Mouse (Mus musculus) mouse trophoblast stem cell (cell line): ENCODE results near the gene Myo16.

Source experiments
- in situ Hi-C, 2 experiments: fragments of 300-500 bp; cut with MseI, MboI; formaldehyde crosslinking; loops; 2 replicates in 1 of 2; 3 replicates in 1 of 2; pipeline ENCODE4 v1.15.1; 2025

Gene Myo16

DNA sequence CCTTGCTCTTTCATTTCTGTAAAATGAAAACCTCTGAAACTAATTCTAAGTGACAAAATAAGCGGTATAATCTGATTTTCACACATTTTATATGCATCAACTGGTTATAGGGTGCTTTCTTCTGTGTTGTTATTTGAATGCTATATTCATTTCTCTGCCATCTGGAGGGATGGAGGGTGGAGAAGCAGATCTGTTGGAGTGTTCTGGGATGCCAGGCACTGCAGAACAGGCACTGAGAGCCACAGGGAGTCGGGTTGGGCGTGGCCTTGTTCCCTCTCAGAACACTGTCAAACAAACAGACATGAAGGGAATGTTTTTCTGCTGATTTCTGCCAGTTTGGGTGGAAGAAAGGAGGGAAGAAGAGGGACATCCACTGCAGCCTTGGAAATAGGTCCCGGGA is 386.0 kb downstream of the Myo16 start:
- in situ Hi-C loops: no loop called here

DNA sequence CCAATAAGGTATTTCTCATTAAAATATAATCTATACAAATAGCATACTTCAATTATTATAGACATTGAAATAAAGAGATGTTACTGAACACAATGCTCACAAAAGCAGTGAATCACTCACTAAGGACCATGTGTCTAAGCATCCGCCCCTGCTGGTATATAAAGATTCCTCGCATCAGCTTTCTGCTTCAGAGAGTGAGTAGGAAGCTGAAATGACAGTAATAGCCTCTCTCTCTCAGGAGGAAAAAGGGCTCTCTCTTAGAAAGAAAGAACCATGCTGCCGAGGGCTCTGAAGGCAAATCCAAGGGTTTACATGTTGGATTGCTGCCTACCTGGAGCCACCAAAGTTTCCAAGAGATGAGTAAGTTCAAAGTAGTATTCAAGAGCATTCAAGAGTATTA is 392.2 kb downstream of the Myo16 start:
- in situ Hi-C loops: no loop called here

DNA sequence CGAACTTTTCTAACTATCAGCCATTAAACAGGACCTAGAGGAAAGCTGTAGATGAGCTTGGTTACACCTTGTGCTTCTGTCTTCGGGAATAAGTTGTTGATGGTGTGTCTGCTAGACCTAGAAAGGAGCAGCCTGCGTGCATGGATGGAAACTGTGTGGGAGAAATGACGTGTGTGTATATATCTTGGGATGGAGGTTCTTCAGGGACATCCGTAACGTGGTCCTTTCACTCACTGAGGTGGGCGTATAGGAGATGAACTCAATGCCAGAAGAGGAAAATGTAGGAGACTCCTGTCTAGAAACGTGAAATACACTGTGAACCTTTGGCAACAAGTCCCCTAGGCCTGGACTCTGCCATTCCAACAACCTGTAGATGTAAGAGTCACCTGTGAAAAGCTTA is 392.8 kb downstream of the Myo16 start:
- in situ Hi-C loops: no loop called here

- in situ Hi-C loops: no loop called here
Measured at GRCm38 (mm10) chr8:10548003-10548584, 394.4 kb downstream of the Myo16 start.

GRCm38 (mm10) chr8:10549434-10549833 is 395.7 kb downstream of the Myo16 start:
- in situ Hi-C loops: no loop called here

DNA sequence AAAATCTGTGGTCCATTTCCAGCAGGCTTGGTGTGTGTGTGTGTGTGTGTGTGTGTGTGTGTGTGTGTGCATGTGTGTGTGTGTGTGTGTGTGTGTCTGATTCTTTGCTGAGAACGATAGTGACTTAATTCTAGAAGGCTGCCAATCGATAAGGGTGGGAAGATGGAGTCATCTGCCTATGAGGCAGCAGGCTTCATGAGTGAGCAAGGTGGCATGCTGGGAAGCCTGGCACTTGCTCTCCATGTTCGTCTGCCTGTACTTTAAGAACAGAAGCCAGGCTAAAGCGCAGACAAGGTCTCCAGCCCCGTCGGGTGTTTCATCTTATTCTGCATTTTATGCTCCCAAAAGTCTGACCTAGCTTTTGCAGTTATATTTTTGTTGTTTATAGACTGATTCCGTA is 404.2 kb downstream of the Myo16 start:
- in situ Hi-C loops: no loop called here

DNA sequence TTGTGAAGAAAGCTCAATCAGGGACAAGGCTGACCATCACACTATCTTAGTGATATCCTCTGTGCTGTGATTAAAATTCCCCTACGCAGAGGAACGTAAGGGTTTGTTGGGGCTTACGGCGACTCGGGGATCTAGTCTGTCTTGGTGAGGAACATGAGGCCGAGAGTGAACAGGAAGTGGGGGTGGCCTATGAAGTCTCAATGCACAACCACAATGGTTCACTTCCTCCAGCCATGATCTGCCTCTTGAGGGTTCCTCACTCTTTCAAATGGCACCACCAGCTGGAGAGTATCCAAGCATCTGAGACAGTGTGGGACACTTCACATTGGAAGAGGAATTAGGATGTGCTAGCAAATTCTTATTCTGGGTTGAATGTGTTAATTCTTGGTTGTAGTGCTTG is 405.8 kb downstream of the Myo16 start:
- in situ Hi-C loops: no loop called here

- in situ Hi-C loops: no loop called here
Measured at GRCm38 (mm10) chr8:10561616-10562015, 407.9 kb downstream of the Myo16 start.

- in situ Hi-C loops: no loop called here
Measured at GRCm38 (mm10) chr8:10562046-10562445, 408.3 kb downstream of the Myo16 start.

- in situ Hi-C loops: no loop called here
Measured at GRCm38 (mm10) chr8:10562636-10563035, 408.9 kb downstream of the Myo16 start.

GRCm38 (mm10) chr8:10565231-10566029 is 411.7 kb downstream of the Myo16 start:
- in situ Hi-C loops: no loop called here

DNA sequence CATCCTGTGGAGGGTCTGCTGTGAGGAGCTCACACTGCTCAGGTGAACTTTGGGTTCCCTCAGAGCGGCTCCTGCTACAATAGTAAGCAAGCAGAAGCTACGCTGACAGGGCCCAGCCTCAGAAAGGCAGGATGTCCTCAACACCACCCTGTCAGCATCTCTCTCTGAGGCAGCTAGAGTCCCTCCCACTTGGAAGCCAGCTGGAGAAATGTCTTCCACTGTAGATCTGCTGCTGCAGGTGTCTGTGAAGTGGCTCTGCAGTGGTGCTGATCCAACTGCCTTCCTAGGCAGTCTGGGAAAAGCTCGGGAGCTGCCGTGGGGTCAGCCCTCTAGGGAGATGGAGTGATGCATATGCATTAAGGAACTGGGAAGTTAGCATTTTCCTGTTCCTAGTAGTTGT is 414.7 kb downstream of the Myo16 start:
- in situ Hi-C loops: no loop called here

- in situ Hi-C loops: loop anchor here (10.0 kb wide), 5 partner anchors 129 to 611 kb away; partner anchors contain the start of gene Irs2 (in 1 of the 2)
Measured at GRCm38 (mm10) chr8:10574096-10574495, 420.4 kb downstream of the Myo16 start.

DNA sequence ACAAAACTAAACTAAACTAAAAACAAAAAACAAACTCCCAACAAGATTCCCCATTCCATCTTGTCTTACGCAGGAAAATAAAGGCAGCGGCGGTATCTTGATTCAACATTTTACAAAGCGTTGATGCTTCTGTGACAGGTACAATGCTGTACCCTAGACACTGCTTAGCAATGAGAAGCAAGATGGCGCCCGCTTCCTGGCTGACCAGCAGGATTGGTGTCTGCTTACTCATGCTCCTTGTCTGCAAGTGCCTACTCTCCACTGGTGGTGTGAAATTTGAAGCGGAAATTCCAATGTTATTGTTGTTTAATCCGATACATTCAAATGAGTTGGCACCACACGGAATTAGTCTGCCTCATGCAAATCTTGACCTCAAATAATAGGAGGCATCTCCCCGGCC is 421.5 kb downstream of the Myo16 start:
- in situ Hi-C loops: loop anchor here (10.0 kb wide), 5 partner anchors 130 to 610 kb away; partner anchors contain the start of gene Irs2 (in 1 of the 2)

- in situ Hi-C loops: no loop called here
Measured at GRCm38 (mm10) chr8:10586956-10587744, 433.4 kb downstream of the Myo16 start.

- in situ Hi-C loops: no loop called here
Measured at GRCm38 (mm10) chr8:10589422-10589933, 435.8 kb downstream of the Myo16 start.

- in situ Hi-C loops: no loop called here
Measured at GRCm38 (mm10) chr8:10592917-10593316, 439.2 kb downstream of the Myo16 start.

DNA sequence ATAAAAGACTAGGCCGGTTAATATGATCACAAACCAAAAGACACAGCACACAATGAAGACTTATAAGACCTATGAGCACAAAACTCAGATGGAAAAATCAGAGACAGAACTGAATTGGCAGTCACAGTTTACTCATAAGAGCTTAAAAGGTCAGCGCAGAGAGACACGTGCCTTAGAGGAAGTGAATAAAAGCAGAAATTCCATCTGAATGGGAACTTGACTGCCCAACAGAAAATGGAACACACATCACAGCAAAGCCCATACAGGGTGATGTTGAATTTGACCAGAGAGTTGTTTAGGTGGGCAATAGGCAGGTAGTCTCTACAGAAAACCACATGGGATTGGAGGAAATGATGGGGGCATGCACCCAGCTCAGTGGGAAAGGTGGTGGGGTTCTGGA is 442.6 kb downstream of the Myo16 start:
- in situ Hi-C loops: no loop called here

GRCm38 (mm10) chr8:10597595-10597994 is 443.9 kb downstream of the Myo16 start:
- in situ Hi-C loops: no loop called here

DNA sequence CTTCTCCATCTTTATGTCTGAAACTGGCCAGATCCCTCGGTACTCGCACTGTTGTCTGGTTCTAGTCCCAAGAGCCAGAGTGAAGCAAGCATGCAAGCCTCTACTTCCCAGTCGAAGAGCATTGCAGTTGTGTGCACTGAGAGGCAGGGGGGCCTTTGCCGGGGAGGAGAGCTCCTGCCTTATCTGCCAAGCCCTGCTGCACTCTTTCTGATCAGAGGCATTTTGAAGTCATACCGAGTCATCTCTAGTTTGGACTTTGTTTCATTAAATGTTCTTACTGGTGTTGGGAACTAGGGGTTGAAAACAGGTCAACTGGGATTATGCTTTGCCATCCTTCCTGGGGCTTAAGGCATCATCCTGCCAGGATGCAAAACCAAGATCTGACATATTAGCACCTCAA is 445.2 kb downstream of the Myo16 start:
- in situ Hi-C loops: no loop called here

- in situ Hi-C loops: no loop called here
Measured at GRCm38 (mm10) chr8:10606028-10606815, 452.5 kb downstream of the Myo16 start.
